Mouse (Mus musculus) forebrain, embryonic 13.5 days (tissue): Measurements from ENCODE around the gene March6. TPM values are rescaled to one million over a fixed set of nuclear protein-coding genes. Genes with fewer than 3 reads are reported as not detected.

Experiments
- ATAC-seq: fragments of 200-750 bp; cut with Nextera tagmentation; 2 replicates; pipeline ENCODE4 v1.8.0; 2017
- H3K27ac ChIP-seq: fragments of 300-500 bp; sonication (generic); 2 replicates; pipeline ENCODE4 v1.5.1; 2015; ENCODE audit warnings: inconsistent platforms, mild to moderate bottlenecking, moderate library complexity
- H3K27me3 ChIP-seq: fragments of 300-500 bp; sonication (generic); 2 replicates; pipeline ENCODE4 v1.6.1; 2015; ENCODE audit warnings: mild to moderate bottlenecking, inconsistent platforms
- H3K36me3 ChIP-seq: fragments of 300-500 bp; sonication (generic); 2 replicates; pipeline ENCODE4 v1.6.1; 2015; ENCODE audit warnings: mild to moderate bottlenecking, inconsistent platforms; ENCODE audit not compliant: poor library complexity, severe bottlenecking
- H3K4me1 ChIP-seq: fragments of 300-500 bp; sonication (generic); 2 replicates; pipeline ENCODE4 v1.6.1; 2015; ENCODE audit warnings: inconsistent platforms
- H3K4me2 ChIP-seq: fragments of 300-500 bp; sonication (generic); 2 replicates; pipeline ENCODE4 v1.6.1; 2015; ENCODE audit warnings: inconsistent platforms, mild to moderate bottlenecking, moderate library complexity
- H3K4me3 ChIP-seq: fragments of 300-500 bp; sonication (generic); 2 replicates; pipeline ENCODE4 v1.5.1; 2015; ENCODE audit warnings: mild to moderate bottlenecking, inconsistent platforms
- H3K9ac ChIP-seq: fragments of 300-500 bp; sonication (generic); 2 replicates; pipeline ENCODE4 v1.6.1; 2015; ENCODE audit warnings: mild to moderate bottlenecking, inconsistent platforms
- H3K9me3 ChIP-seq: fragments of 300-500 bp; sonication (generic); replicated peaks from 2 replicates; pipeline ENCODE4 v1.6.1; 2016; ENCODE audit warnings: inconsistent platforms
- WGBS: fragments of 180-500 bp; shearing (Covaris S2); methylation state at CpG from one replicate; pipeline ENCODE4 v1.1.7; 2015; 5-methylcytosine and 5-hydroxymethylcytosine counted together
- polyA plus RNA-seq: library from polyadenylated mRNA; unstranded; fragments of >200 nt; fragmentation: Nextera tagmentation; extraction: Ambion mirVana; gene quantifications from 2 replicates; pipeline ENCODE4 v1.2.1, GENCODE M21; 2015

Gene March6
- polyA plus RNA-seq, 1 experiment from 2014 or later, result 57.5 TPM

- no peaks in the 10 kb centered on the region; the same call in 1 of the 2 replicates for H3K9me3 ChIP-seq
- H3K27me3 ChIP-seq, result no peaks in the 10 kb centered on the region
- no peak overlapping the region for H3K4me3 ChIP-seq
- WGBS, result 75% methylated on average over 21 of the region's 21 CpGs
- H3K36me3 ChIP-seq, result no peaks in the 10 kb centered on the region
- ATAC-seq, result peak; percentile 33; the same call in 1 of the 2 replicates
- no peak overlapping the region for H3K9ac ChIP-seq
- no peak overlapping the region for H3K27ac ChIP-seq
- no peaks in the 10 kb centered on the region for H3K4me1 ChIP-seq
- H3K4me2 ChIP-seq, result no peak overlapping the region
Observed at GRCm38 (mm10) chr15:31417796-31418685, 112.8 kb downstream of the March6 start.

GRCm38 (mm10) chr15:31417409-31417795 lies 113.5 kb downstream of the March6 start:
- no peaks in the 10 kb centered on the region for H3K27me3 ChIP-seq
- no peak for ATAC-seq
- no peak overlapping the region for H3K9ac ChIP-seq
- no peaks in the 10 kb centered on the region for H3K4me1 ChIP-seq
- no peak overlapping the region for H3K4me2 ChIP-seq
- 67% methylated on average over 6 of the region's 6 CpGs for WGBS
- no peaks in the 10 kb centered on the region; the same call in 1 of the 2 replicates for H3K9me3 ChIP-seq
- no peak overlapping the region for H3K4me3 ChIP-seq
- no peak overlapping the region for H3K27ac ChIP-seq
- no peaks in the 10 kb centered on the region for H3K36me3 ChIP-seq

- H3K36me3 ChIP-seq, result no peaks in the 10 kb centered on the region
- no peaks in the 10 kb centered on the region for H3K4me1 ChIP-seq
- H3K27me3 ChIP-seq, result no peaks in the 10 kb centered on the region
- no peak for ATAC-seq
- H3K4me3 ChIP-seq, result no peak overlapping the region
- no peak overlapping the region for H3K4me2 ChIP-seq
- H3K9me3 ChIP-seq, result no peaks in the 10 kb centered on the region; the same call in 1 of the 2 replicates
- H3K9ac ChIP-seq, result no peak overlapping the region
- H3K27ac ChIP-seq, result no peak overlapping the region
- WGBS, result 76% methylated on average over 4 of the region's 4 CpGs
Observed at GRCm38 (mm10) chr15:31415181-31415580, 115.7 kb downstream of the March6 start.

GRCm38 (mm10) chr15:31414179-31414898 lies 116.5 kb downstream of the March6 start:
- H3K36me3 ChIP-seq, result no peaks in the 10 kb centered on the region
- H3K27me3 ChIP-seq, result no peaks in the 10 kb centered on the region
- no peaks in the 10 kb centered on the region for H3K4me1 ChIP-seq
- H3K4me3 ChIP-seq, result no peak overlapping the region
- H3K9me3 ChIP-seq, result no peaks in the 10 kb centered on the region; the same call in 1 of the 2 replicates
- 56% methylated on average over 6 of the region's 6 CpGs for WGBS
- H3K27ac ChIP-seq, result no peak overlapping the region
- no peak overlapping the region for H3K9ac ChIP-seq
- no peak for ATAC-seq
- H3K4me2 ChIP-seq, result no peak overlapping the region

GRCm38 (mm10) chr15:31413662-31414061 lies 117.2 kb downstream of the March6 start:
- no peak for ATAC-seq
- Histone ChIP-seq H3K4me1 (no peaks in the 10 kb centered on the region), H3K27me3 (no peaks in the 10 kb centered on the region), H3K9ac (no peak overlapping the region), H3K9me3 (no peaks in the 10 kb centered on the region; the same call in 1 of the 2 replicates), H3K27ac (no peak overlapping the region), H3K36me3 (no peaks in the 10 kb centered on the region), H3K4me3 (no peak overlapping the region), H3K4me2 (no peak overlapping the region)
- 85% methylated on average over 6 of the region's 6 CpGs for WGBS

- Histone ChIP-seq H3K9me3 (no peaks in the 10 kb centered on the region), H3K36me3 (no peaks in the 10 kb centered on the region), H3K4me2 (no peak overlapping the region), H3K27me3 (no peaks in the 10 kb centered on the region), H3K9ac (no peak overlapping the region), H3K4me3 (no peak overlapping the region), H3K27ac (no peak overlapping the region), H3K4me1 (no peaks in the 10 kb centered on the region)
- WGBS, result 66% methylated on average over 3 of the region's 3 CpGs
- ATAC-seq, result no peak
Observed at GRCm38 (mm10) chr15:31412933-31413332, 117.9 kb downstream of the March6 start.

GRCm38 (mm10) chr15:31412436-31412835 lies 118.4 kb downstream of the March6 start:
- no peaks in the 10 kb centered on the region for H3K4me1 ChIP-seq
- H3K4me3 ChIP-seq, result no peak overlapping the region
- no peaks in the 10 kb centered on the region for H3K27me3 ChIP-seq
- ATAC-seq, result no peak
- H3K4me2 ChIP-seq, result no peak overlapping the region
- no peak overlapping the region for H3K9ac ChIP-seq
- WGBS, result 89% methylated on average over 6 of the region's 6 CpGs
- H3K27ac ChIP-seq, result no peak overlapping the region
- no peaks in the 10 kb centered on the region for H3K9me3 ChIP-seq
- no peaks in the 10 kb centered on the region for H3K36me3 ChIP-seq

GRCm38 (mm10) chr15:31407490-31407889 lies 123.4 kb downstream of the March6 start:
- ATAC-seq, result no peak
- Histone ChIP-seq H3K27ac (no peak overlapping the region), H3K9ac (no peak overlapping the region), H3K4me1 (peaks cover 6% of the 10 kb centered on the region; the same call in 1 of the 2 replicates), H3K9me3 (no peaks in the 10 kb centered on the region), H3K4me3 (no peak overlapping the region), H3K27me3 (no peaks in the 10 kb centered on the region), H3K36me3 (no peaks in the 10 kb centered on the region), H3K4me2 (no peak overlapping the region)
- 88% methylated on average over 4 of the region's 4 CpGs for WGBS

GRCm38 (mm10) chr15:31406881-31407280 lies 124.0 kb downstream of the March6 start:
- Histone ChIP-seq H3K9me3 (no peaks in the 10 kb centered on the region), H3K9ac (no peak overlapping the region), H3K27me3 (no peaks in the 10 kb centered on the region), H3K4me2 (no peak overlapping the region), H3K4me3 (no peak overlapping the region), H3K4me1 (peaks cover 11% of the 10 kb centered on the region; the same call in 1 of the 2 replicates), H3K27ac (no peak overlapping the region), H3K36me3 (no peaks in the 10 kb centered on the region)
- no peak for ATAC-seq
- WGBS, result 94% methylated on average over 5 of the region's 5 CpGs

Other genes with a start within 250 kb of the March6 start
- 0.34 and 0.42 TPM in 2 replicates for gene Ankrd33b, start 163.3 kb downstream of the March6 start, polyA plus RNA-seq
- gene Ropn1l, start 77.3 kb downstream of the March6 start, polyA plus RNA-seq, result 1.6 and 2.1 TPM in 2 replicates
- gene Cmbl, start 34.3 kb upstream of the March6 start, polyA plus RNA-seq, result 2.1 TPM in 2 replicates
- 600 and 616 TPM in 2 replicates for gene Cct5, start 70.8 kb upstream of the March6 start, polyA plus RNA-seq
- gene Fam173b, start 70.8 kb upstream of the March6 start, polyA plus RNA-seq, result 12.0 and 13.8 TPM in 2 replicates